ENCODE assay signal across 34 mouse cellular contexts in the genomic region with DNA sequence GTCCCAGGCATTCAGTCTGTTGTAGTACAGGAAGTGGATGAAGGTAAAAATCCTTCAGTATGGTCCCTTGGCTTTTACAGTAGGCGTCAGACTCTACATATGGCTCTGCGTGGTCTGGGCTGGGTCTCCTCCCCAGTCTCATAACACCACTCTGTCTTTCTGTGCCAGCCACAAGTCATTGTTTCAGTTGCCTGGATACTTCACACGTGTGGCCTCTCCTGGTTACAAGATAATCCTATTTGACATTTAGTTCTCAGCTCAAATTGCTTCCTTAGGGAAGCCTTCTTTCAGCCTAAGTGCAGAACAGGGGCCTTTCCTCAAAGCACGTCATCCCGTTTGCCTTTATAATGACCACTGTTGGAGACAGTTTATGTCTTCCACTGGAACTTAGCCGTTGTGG. TPM values are rescaled to one million over a fixed set of nuclear protein-coding genes. Genes with fewer than 3 reads are reported as not detected.
DNase-seq lines count a peak whose midpoint lies in the region; ATAC-seq and TF ChIP-seq lines count a peak whose summit lies in the region.
"Had no signal": no experiment of that assay in that cellular context is flagged by ENCODE, and none has a peak within 500 bp of the region (broad histone marks: within the 10 kb centered on the region; RNA-seq: fewer than 3 reads in every experiment).

No protein-coding gene starts in this region.

- no peaks in the 10 kb centered on the region for H3K27me3 ChIP-seq in forebrain, embryonic 16.5 days (replicated peaks; ENCODE audit: control insufficient read depth, insufficient read depth, low read length)
- no peaks in the 10 kb centered on the region for H3K27me3 ChIP-seq in forebrain, embryonic 10.5 days (ENCODE audit: poor library complexity, severe bottlenecking)
- no peaks in the 10 kb centered on the region for H3K27me3 ChIP-seq in midbrain, embryonic 14.5 days (ENCODE audit: control insufficient read depth, insufficient read depth, low read length)
- H3K27me3 ChIP-seq in embryonic facial prominence, embryonic 10.5 days (replicated peaks; ENCODE audit: low read depth, poor library complexity, severe bottlenecking): no peaks in the 10 kb centered on the region
- H3K27me3 ChIP-seq: embryonic facial prominence, embryonic 13.5 days; heart, embryonic 13.5 days; kidney, embryonic 15.5 days; limb, embryonic 15.5 days; liver, embryonic 13.5 days; megakaryocyte, embryonic 14.5 days had no signal

- ATAC-seq in forebrain, embryonic 16.5 days: peak; percentile 59
- ATAC-seq in midbrain, embryonic 14.5 days (ENCODE audit: low FRiP score, low TSS enrichment): no peak
- no peak for ATAC-seq in monocyte, adult 5-6 weeks (replicated peaks; ENCODE audit: insufficient number of reproducible peaks, low FRiP score, low TSS enrichment, poor library complexity, severe bottlenecking)
- ATAC-seq: lung, postnatal 0 days had no signal

- no peak for DNase-seq in forebrain, embryonic 10.5 days (ENCODE audit: extremely low spot score, low spot score)
- DNase-seq in layer of hippocampus, adult 2 months (ENCODE audit: low spot score in 2 of 2): no peak
- no peak for DNase-seq in layer of hippocampus, adult 18-20 months (ENCODE audit: low spot score in 2 of 2)
- DNase-seq in R1 (ENCODE audit: low read depth, low spot score): peak; percentile 11
- peak; percentile 23 for DNase-seq in midbrain, embryonic 14.5 days
- DNase-seq in embryonic facial prominence, embryonic 10.5 days (ENCODE audit: low spot score): no peak
- DNase-seq: adrenal gland, adult 8-10 months; cerebellum, adult 11 months; cerebellum, adult 9-10 months; embryo, embryonic 11 days; gastrocnemius, adult 2 months; gastrocnemius, postnatal 36 days; heart, adult 2 months; heart, postnatal 10 days; kidney, adult 18-20 months; kidney, postnatal 25 days; liver, embryonic 13.5 days; lung, adult 18-20 months; lung, postnatal 4 days; right cerebral cortex, adult 18-20 months; spleen, adult 18-20 months; thymus, postnatal 25 days had no signal

- TF ChIP-seq CTCF in layer of hippocampus, adult 2 months (conservative IDR thresholded peaks at IDR 0.05): no peak

- no peak overlapping the region for H3K4me2 ChIP-seq in forebrain, embryonic 16.5 days (ENCODE audit: low read length)
- no peak overlapping the region for H3K4me2 ChIP-seq in midbrain, embryonic 14.5 days (ENCODE audit: low read length)
- H3K4me2 ChIP-seq: embryonic facial prominence, embryonic 13.5 days; heart, embryonic 13.5 days; kidney, embryonic 15.5 days; limb, embryonic 15.5 days; liver, embryonic 13.5 days had no signal

- H3K9ac ChIP-seq in forebrain, embryonic 16.5 days (replicated peaks; ENCODE audit: low read depth, low read length): no peak overlapping the region
- no peak overlapping the region for H3K9ac ChIP-seq in midbrain, embryonic 14.5 days (replicated peaks; ENCODE audit: low read length)
- H3K9ac ChIP-seq: embryonic facial prominence, embryonic 13.5 days; heart, embryonic 13.5 days; kidney, embryonic 15.5 days; limb, embryonic 15.5 days; liver, embryonic 13.5 days had no signal

- no peak overlapping the region for H3K27ac ChIP-seq in forebrain, embryonic 16.5 days (ENCODE audit: low read length)
- no peak overlapping the region for H3K27ac ChIP-seq in forebrain, embryonic 10.5 days
- peak overlapping the region; percentile 21; the same call in 1 of the 2 replicates for H3K27ac ChIP-seq in layer of hippocampus, adult 2 months
- no peak overlapping the region for H3K27ac ChIP-seq in midbrain, embryonic 14.5 days (replicated peaks; ENCODE audit: low read depth, low read length)
- no peak overlapping the region for H3K27ac ChIP-seq in embryonic facial prominence, embryonic 10.5 days (replicated peaks)
- H3K27ac ChIP-seq: embryonic facial prominence, embryonic 13.5 days; gastrocnemius, adult 2 months; heart, adult 2 months; heart, embryonic 13.5 days; kidney, embryonic 15.5 days; limb, embryonic 10.5 days; limb, embryonic 15.5 days; liver, embryonic 13.5 days had no signal

- no peak overlapping the region for H3K4me3 ChIP-seq in forebrain, embryonic 16.5 days (replicated peaks; ENCODE audit: low read length)
- no peak overlapping the region for H3K4me3 ChIP-seq in forebrain, embryonic 10.5 days
- no peak overlapping the region for H3K4me3 ChIP-seq in layer of hippocampus, adult 2 months
- no peak overlapping the region for H3K4me3 ChIP-seq in midbrain, embryonic 14.5 days (replicated peaks; ENCODE audit: low read depth, low read length)
- no peak overlapping the region for H3K4me3 ChIP-seq in embryonic facial prominence, embryonic 10.5 days
- H3K4me3 ChIP-seq: embryonic facial prominence, embryonic 13.5 days; gastrocnemius, adult 2 months; heart, adult 2 months; heart, embryonic 13.5 days; kidney, embryonic 15.5 days; limb, embryonic 10.5 days; limb, embryonic 15.5 days; liver, embryonic 13.5 days; megakaryocyte, embryonic 14.5 days had no signal

- H3K9me3 ChIP-seq in forebrain, embryonic 16.5 days (ENCODE audit: control insufficient read depth, low read length): no peaks in the 10 kb centered on the region
- no peaks in the 10 kb centered on the region for H3K9me3 ChIP-seq in forebrain, embryonic 10.5 days
- H3K9me3 ChIP-seq in midbrain, embryonic 14.5 days (ENCODE audit: control insufficient read depth, low read length): no peaks in the 10 kb centered on the region
- no peaks in the 10 kb centered on the region for H3K9me3 ChIP-seq in embryonic facial prominence, embryonic 10.5 days
- H3K9me3 ChIP-seq: embryonic facial prominence, embryonic 13.5 days; heart, embryonic 13.5 days; kidney, embryonic 15.5 days; limb, embryonic 10.5 days; limb, embryonic 15.5 days; liver, embryonic 13.5 days; megakaryocyte, embryonic 14.5 days had no signal

- H3K4me1 ChIP-seq in forebrain, embryonic 16.5 days (replicated peaks; ENCODE audit: control insufficient read depth, insufficient read depth, low read length): no peaks in the 10 kb centered on the region
- no peaks in the 10 kb centered on the region for H3K4me1 ChIP-seq in forebrain, embryonic 10.5 days
- no peaks in the 10 kb centered on the region for H3K4me1 ChIP-seq in midbrain, embryonic 14.5 days (ENCODE audit: control insufficient read depth, insufficient read depth, low read length)
- no peaks in the 10 kb centered on the region for H3K4me1 ChIP-seq in embryonic facial prominence, embryonic 10.5 days
- H3K4me1 ChIP-seq: embryonic facial prominence, embryonic 13.5 days; kidney, embryonic 15.5 days; limb, embryonic 10.5 days; limb, embryonic 15.5 days; liver, embryonic 13.5 days; megakaryocyte, embryonic 14.5 days had no signal

- peaks cover 53% of the 10 kb centered on the region for H3K36me3 ChIP-seq in forebrain, embryonic 16.5 days (ENCODE audit: control insufficient read depth, insufficient read depth)
- H3K36me3 ChIP-seq in forebrain, embryonic 10.5 days (replicated peaks): peaks cover 23% of the 10 kb centered on the region
- peaks cover 88% of the 10 kb centered on the region for H3K36me3 ChIP-seq in midbrain, embryonic 14.5 days (ENCODE audit: control insufficient read depth, insufficient read depth, low read length)
- no peaks in the 10 kb centered on the region for H3K36me3 ChIP-seq in embryonic facial prominence, embryonic 10.5 days (replicated peaks)
- H3K36me3 ChIP-seq: embryonic facial prominence, embryonic 13.5 days; heart, embryonic 13.5 days; kidney, embryonic 15.5 days; limb, embryonic 10.5 days; limb, embryonic 15.5 days; liver, embryonic 13.5 days had no signal

- 50% methylated on average over 6 of the region's 6 CpGs for WGBS in forebrain, embryonic 16.5 days
- WGBS in forebrain, embryonic 10.5 days: 74% methylated on average over 6 of the region's 6 CpGs
- WGBS in midbrain, embryonic 14.5 days: 24% methylated on average over 6 of the region's 6 CpGs
- 72% methylated on average over 6 of the region's 6 CpGs for WGBS in embryonic facial prominence, embryonic 10.5 days

RNA-seq across cellular contexts. Expression of a gene that starts 11.1 kb away (rescaled TPM):
- 114 and 125 TPM in 2 replicates for polyA plus RNA-seq in forebrain, embryonic 16.5 days (2015; fragmentation: Nextera tagmentation; extraction: Ambion mirVana)
- 12.7 and 15.1 TPM in 2 replicates for polyA plus RNA-seq in forebrain, embryonic 10.5 days (2016; fragmentation: Nextera tagmentation; extraction: Ambion mirVana)
- total RNA-seq in layer of hippocampus, adult 2 months (2021): 100 to 1,000 TPM; 270 to 283 TPM
- 100 to 1,000 TPM; 259 to 270 TPM for total RNA-seq in layer of hippocampus, adult 18-20 months (2021)
- 122 and 125 TPM in 2 replicates for polyA plus RNA-seq in midbrain, embryonic 14.5 days (2014; fragmentation: Nextera tagmentation; extraction: Ambion mirVana)
- total RNA-seq in monocyte, adult 5-6 weeks (2017): not detected in 3 replicates
- 9.9 and 10.0 TPM in 2 replicates for polyA plus RNA-seq in embryonic facial prominence, embryonic 10.5 days (2016; fragmentation: Nextera tagmentation; extraction: Ambion mirVana)
- total RNA-seq: hematopoietic stem cell, adult 5-6 weeks; MEL; neutrophil, adult 5-6 weeks had no signal
- polyA plus RNA-seq: limb, embryonic 10.5 days had no signal

RNA-seq across cellular contexts. Expression of a gene that starts 47.2 kb away (rescaled TPM):
- polyA plus RNA-seq in forebrain, embryonic 16.5 days (2015; fragmentation: Nextera tagmentation; extraction: Ambion mirVana): 26.7 and 28.2 TPM in 2 replicates
- polyA plus RNA-seq in forebrain, embryonic 10.5 days (2016; fragmentation: Nextera tagmentation; extraction: Ambion mirVana): 8.9 and 11.4 TPM in 2 replicates
- total RNA-seq in layer of hippocampus, adult 2 months (2021): 10 to 100 TPM; 56.6 to 60.3 TPM
- 10 to 100 TPM; 60.8 to 67.2 TPM for total RNA-seq in layer of hippocampus, adult 18-20 months (2021)
- polyA plus RNA-seq in midbrain, embryonic 14.5 days (2014; fragmentation: Nextera tagmentation; extraction: Ambion mirVana): 29.0 and 34.3 TPM in 2 replicates
- 1.9 to 4.1 TPM (median 3.0 TPM) in 3 replicates for total RNA-seq in monocyte, adult 5-6 weeks (2017)
- 13.6 and 16.5 TPM in 2 replicates for polyA plus RNA-seq in embryonic facial prominence, embryonic 10.5 days (2016; fragmentation: Nextera tagmentation; extraction: Ambion mirVana)
- total RNA-seq: MEL had no signal

Comparison
In these comparisons a context has a peak if more than half of its experiments do, and no peak if none do; other contexts are left out.
1. DNase-seq: peak in R1 (single experiment) and midbrain, embryonic 14.5 days (single experiment); none in forebrain, embryonic 10.5 days (single experiment), layer of hippocampus, adult 2 months (0 of 2), layer of hippocampus, adult 18-20 months (0 of 2) and embryonic facial prominence, embryonic 10.5 days (single experiment).